Mouse (Mus musculus): ENCODE data around the gene Gm45799.
A peak's percentile ranks its signal among the peaks of the same experiment; 100 is the strongest.

Gm45799 gene

GRCm38 (mm10) chr7:105641936-105642335 lies 1.6 kb downstream of the Gm45799 start:
- DNase-seq (ENCODE audit: low read depth): no peak

GRCm38 (mm10) chr7:105650639-105651435 lies 10.5 kb downstream of the Gm45799 start, which contains the start of gene Dnhd1:
Dnhd1 (plus strand) TSS chr7:105650827.
- DNase-seq (ENCODE audit: low read depth): peak; percentile 83

- no peak for DNase-seq (ENCODE audit: low read depth)
Measured at GRCm38 (mm10) chr7:105685541-105686197, 45.3 kb downstream of the Gm45799 start.

- no peak for DNase-seq (ENCODE audit: low read depth)
Measured at GRCm38 (mm10) chr7:105690875-105691274, 50.5 kb downstream of the Gm45799 start.

- DNase-seq (ENCODE audit: low read depth): no peak
Measured at GRCm38 (mm10) chr7:105703184-105703583, 62.8 kb downstream of the Gm45799 start.

GRCm38 (mm10) chr7:105703816-105704215 lies 63.5 kb downstream of the Gm45799 start:
- no peak for DNase-seq (ENCODE audit: low read depth)

GRCm38 (mm10) chr7:105708733-105709132 lies 68.4 kb downstream of the Gm45799 start:
- no peak for DNase-seq (ENCODE audit: low read depth)

GRCm38 (mm10) chr7:105715366-105715765 lies 75.0 kb downstream of the Gm45799 start:
- no peak for DNase-seq (ENCODE audit: low read depth)

- no peak for DNase-seq (ENCODE audit: low read depth)
Measured at GRCm38 (mm10) chr7:105721916-105722315, 81.6 kb downstream of the Gm45799 start.

GRCm38 (mm10) chr7:105726144-105726979 lies 86.0 kb downstream of the Gm45799 start:
- DNase-seq (ENCODE audit: low read depth): peak; percentile 78

GRCm38 (mm10) chr7:105726980-105727325 lies 86.6 kb downstream of the Gm45799 start:
- no peak for DNase-seq (ENCODE audit: low read depth)

GRCm38 (mm10) chr7:105728701-105729428 lies 88.5 kb downstream of the Gm45799 start:
- DNase-seq (ENCODE audit: low read depth): no peak

GRCm38 (mm10) chr7:105733836-105734235 lies 93.5 kb downstream of the Gm45799 start:
- no peak for DNase-seq (ENCODE audit: low read depth)
